Mouse (Mus musculus): ENCODE measurements around the gene Rpl23.

- TF ChIP-seq CTCF (IDR thresholded peaks at IDR 0.05; ENCODE audit: low read depth, low read length): no peak
- TF ChIP-seq POLR2A (IDR thresholded peaks at IDR 0.05; ENCODE audit: borderline replicate concordance, low read depth, low read length): no peak
Measured at GRCm38 (mm10) chr11:97832001-97832400, 49.8 kb upstream of the Rpl23 start.

All from bone marrow macrophage, adult 2 months (primary cell).